Mouse (Mus musculus) heart, embryonic 14.5 days (tissue): ENCODE results near the gene Cox8c. TPM values are rescaled to one million over a fixed set of nuclear protein-coding genes. Genes with fewer than 3 reads are reported as not detected.

Experiments used
- ATAC-seq: fragments of 200-750 bp; cut with Nextera tagmentation; 2 replicates; pipeline ENCODE4 v1.8.0; 2017; ENCODE audit warnings: low read depth, moderate TSS enrichment; ENCODE audit not compliant: insufficient number of reproducible peaks, insufficient read depth, low FRiP score
- H3K27ac ChIP-seq, 2 experiments: fragments of 200-500 bp in 1 of 2; fragments of 300-500 bp in 1 of 2; sonication (generic) in 1 of 2; replicated peaks in 1 of 2; 2 replicates each; pipeline ENCODE4 v1.5.1; 2012 to 2014; ENCODE audit warnings: low read depth in 2 of 2, low read length in 2 of 2, control low read depth in 1 of 2, mild to moderate bottlenecking in 1 of 2, mixed read lengths in 1 of 2; ENCODE audit not compliant: control insufficient read depth in 1 of 2, insufficient read depth in 1 of 2
- H3K27me3 ChIP-seq: fragments of 300-500 bp; sonication (generic); 2 replicates; pipeline ENCODE4 v1.6.1; 2014; ENCODE audit warnings: mild to moderate bottlenecking, low read length, control low read depth; ENCODE audit not compliant: control insufficient read depth, insufficient read depth
- H3K36me3 ChIP-seq: fragments of 300-500 bp; sonication (generic); 2 replicates; pipeline ENCODE4 v1.6.1; 2014; ENCODE audit warnings: mild to moderate bottlenecking, control low read depth, low read length, mixed read lengths; ENCODE audit not compliant: control insufficient read depth, insufficient read depth
- H3K4me1 ChIP-seq, 2 experiments: fragments of 200-500 bp in 1 of 2; fragments of 300-500 bp in 1 of 2; sonication (generic) in 1 of 2; 2 replicates each; pipeline ENCODE4 v1.6.1; 2012 to 2014; ENCODE audit warnings: low read length in 2 of 2, control low read depth in 1 of 2, mixed read lengths in 1 of 2; ENCODE audit not compliant: control insufficient read depth in 2 of 2, insufficient read depth in 2 of 2
- H3K4me2 ChIP-seq: fragments of 300-500 bp; sonication (generic); 2 replicates; pipeline ENCODE4 v1.6.1; 2014; ENCODE audit warnings: mild to moderate bottlenecking, low read length
- H3K4me3 ChIP-seq, 2 experiments: fragments of 200-500 bp in 1 of 2; fragments of 300-500 bp in 1 of 2; sonication (generic) in 1 of 2; 2 replicates each; pipeline ENCODE4 v1.5.1; 2012 to 2014; ENCODE audit warnings: low read length in 2 of 2, mild to moderate bottlenecking in 2 of 2, control low read depth in 1 of 2, low read depth in 1 of 2, moderate library complexity in 1 of 2; ENCODE audit not compliant: control insufficient read depth in 1 of 2, insufficient read depth in 1 of 2
- H3K9ac ChIP-seq: fragments of 300-500 bp; sonication (generic); 2 replicates; pipeline ENCODE4 v1.6.1; 2014; ENCODE audit warnings: mild to moderate bottlenecking, low read length
- H3K9me3 ChIP-seq: fragments of 300-500 bp; sonication (generic); 2 replicates; pipeline ENCODE4 v1.6.1; 2016; ENCODE audit warnings: low read length, control low read depth; ENCODE audit not compliant: control insufficient read depth
- WGBS: fragments of 180-500 bp; shearing (Covaris S2); extraction: QIAGEN DNeasy Blood & Tissue Kit; methylation state at CpG from one replicate; pipeline ENCODE4 v1.1.7; 2014; 5-methylcytosine and 5-hydroxymethylcytosine counted together
- polyA plus RNA-seq: library from polyadenylated mRNA; unstranded; fragments of >200 nt; fragmentation: Nextera tagmentation; extraction: Ambion mirVana; gene quantifications from 2 replicates; pipeline ENCODE4 v1.2.1, GENCODE M21; 2014

The Cox8c gene
- polyA plus RNA-seq, 1 experiment from 2014 or later, result not detected

DNA sequence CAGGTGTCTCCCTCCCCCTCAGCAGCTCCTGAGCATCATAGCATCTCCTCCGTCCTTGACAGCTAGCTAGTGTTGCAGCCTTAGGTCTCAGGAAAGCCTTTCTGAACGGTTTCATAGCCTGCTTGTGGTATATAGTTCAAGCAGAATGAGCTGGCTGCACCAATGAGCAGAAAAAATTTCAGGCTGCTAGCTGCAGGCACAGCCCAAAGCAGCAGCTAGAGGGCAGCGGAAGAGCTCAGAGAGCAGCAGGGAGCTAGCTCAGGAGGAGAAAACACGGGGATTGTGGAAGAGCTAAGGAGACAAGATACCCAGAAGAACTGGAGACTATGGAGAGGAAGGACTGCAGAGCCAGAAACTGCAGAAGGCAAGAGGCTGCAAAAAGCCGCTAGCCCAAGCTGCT is 13.4 kb upstream of the Cox8c start:
- no peak overlapping the region for H3K9ac ChIP-seq
- ATAC-seq, result no peak
- 22% methylated on average over 5 of the region's 5 CpGs for WGBS
- no peak overlapping the region for H3K4me2 ChIP-seq
- H3K9me3 ChIP-seq, result no peaks in the 10 kb centered on the region
- H3K27me3 ChIP-seq, result no peaks in the 10 kb centered on the region
- H3K4me3 ChIP-seq, result no peak overlapping the region
- H3K27ac ChIP-seq, result no peak overlapping the region
- peaks cover 0 to 2% of the 10 kb centered on the region in 2 experiments; a peak in 1 of 4 replicates for H3K4me1 ChIP-seq
- no peaks in the 10 kb centered on the region for H3K36me3 ChIP-seq

- 46% methylated on average over 10 of the region's 10 CpGs for WGBS
- peaks cover 0 to 2% of the 10 kb centered on the region in 2 experiments; a peak in 1 of 4 replicates for H3K4me1 ChIP-seq
- no peaks in the 10 kb centered on the region for H3K36me3 ChIP-seq
- no peak overlapping the region for H3K9ac ChIP-seq
- H3K4me2 ChIP-seq, result no peak overlapping the region
- H3K4me3 ChIP-seq, result no peak overlapping the region
- ATAC-seq, result no peak
- no peaks in the 10 kb centered on the region for H3K9me3 ChIP-seq
- H3K27me3 ChIP-seq, result no peaks in the 10 kb centered on the region
- H3K27ac ChIP-seq, result no peak overlapping the region
Measured at GRCm38 (mm10) chr12:102887366-102887765, 11.8 kb upstream of the Cox8c start.

DNA sequence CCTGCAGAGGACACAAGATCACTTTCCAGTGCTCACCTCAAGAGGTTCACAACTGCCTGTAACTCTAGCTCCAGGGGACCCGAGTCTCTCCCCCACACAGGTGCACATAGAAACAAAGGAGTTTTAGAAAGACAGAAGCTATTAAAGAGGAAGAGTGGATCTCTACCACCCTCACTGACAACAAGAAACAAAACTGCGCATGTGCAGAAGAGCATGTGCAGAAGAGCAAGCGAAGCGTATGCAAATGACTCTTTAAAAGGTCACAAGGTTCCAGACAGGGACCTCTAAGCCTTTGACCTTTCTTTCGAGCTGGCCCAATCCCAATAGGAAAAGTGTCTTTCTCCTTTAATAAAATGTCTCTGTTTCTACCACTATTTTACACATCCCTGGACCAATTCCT is 10.5 kb upstream of the Cox8c start:
- Histone ChIP-seq H3K27me3 (no peaks in the 10 kb centered on the region), H3K9me3 (no peaks in the 10 kb centered on the region), H3K4me1 (peaks cover 0 to 2% of the 10 kb centered on the region in 2 experiments; a peak in 1 of 4 replicates), H3K4me3 (no peak overlapping the region), H3K36me3 (no peaks in the 10 kb centered on the region), H3K9ac (no peak overlapping the region), H3K27ac (no peak overlapping the region), H3K4me2 (no peak overlapping the region)
- ATAC-seq, result no peak
- WGBS, result 76% methylated on average over 5 of the region's 5 CpGs

- no peaks in the 10 kb centered on the region for H3K36me3 ChIP-seq
- ATAC-seq, result no peak
- H3K27me3 ChIP-seq, result no peaks in the 10 kb centered on the region
- H3K27ac ChIP-seq, result no peak overlapping the region
- no peaks in the 10 kb centered on the region for H3K4me1 ChIP-seq
- H3K4me3 ChIP-seq, result no peak overlapping the region
- WGBS, result 31% methylated on average over 3 of the region's 3 CpGs
- H3K9ac ChIP-seq, result no peak overlapping the region
- no peak overlapping the region for H3K4me2 ChIP-seq
- no peaks in the 10 kb centered on the region for H3K9me3 ChIP-seq
Measured at GRCm38 (mm10) chr12:102908191-102908590, 9.1 kb downstream of the Cox8c start.

DNA sequence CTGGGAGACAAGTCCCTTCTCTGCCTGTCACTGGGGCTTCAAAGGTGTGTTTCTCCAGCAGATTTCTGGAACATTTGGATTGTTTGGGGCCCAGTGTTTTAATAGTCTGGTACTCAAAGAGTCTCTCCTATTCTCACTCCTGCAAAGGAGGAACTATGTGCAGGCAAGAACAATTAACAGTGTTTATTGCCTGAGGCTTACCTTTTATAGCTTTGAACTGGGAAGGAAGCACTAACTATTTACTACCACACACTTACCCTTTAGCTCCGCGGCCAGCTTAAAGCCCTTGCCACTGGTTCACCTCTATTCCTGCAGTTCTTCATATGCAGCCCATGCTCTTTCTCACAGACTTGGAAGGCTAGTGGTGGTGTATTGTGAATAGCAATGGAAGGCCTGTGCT is 17.0 kb downstream of the Cox8c start:
- no peaks in the 10 kb centered on the region for H3K4me1 ChIP-seq
- H3K27me3 ChIP-seq, result no peaks in the 10 kb centered on the region
- H3K27ac ChIP-seq, result no peak overlapping the region
- H3K4me3 ChIP-seq, result no peak overlapping the region
- no peaks in the 10 kb centered on the region for H3K36me3 ChIP-seq
- WGBS, result 88% methylated on average over 2 of the region's 2 CpGs
- no peaks in the 10 kb centered on the region for H3K9me3 ChIP-seq
- no peak for ATAC-seq
- H3K9ac ChIP-seq, result no peak overlapping the region
- no peak overlapping the region for H3K4me2 ChIP-seq

- Histone ChIP-seq H3K4me3 (no peak overlapping the region), H3K4me2 (no peak overlapping the region), H3K9ac (no peak overlapping the region), H3K9me3 (no peaks in the 10 kb centered on the region), H3K27me3 (no peaks in the 10 kb centered on the region), H3K27ac (no peak overlapping the region), H3K36me3 (no peaks in the 10 kb centered on the region), H3K4me1 (no peaks in the 10 kb centered on the region)
- ATAC-seq, result no peak
- 71% methylated on average over 4 of the region's 4 CpGs for WGBS
Measured at GRCm38 (mm10) chr12:102929764-102930163, 30.6 kb downstream of the Cox8c start.

- no peak overlapping the region for H3K27ac ChIP-seq
- H3K9me3 ChIP-seq, result no peaks in the 10 kb centered on the region
- no peak overlapping the region for H3K4me2 ChIP-seq
- H3K4me1 ChIP-seq, result no peaks in the 10 kb centered on the region
- no peak for ATAC-seq
- H3K9ac ChIP-seq, result no peak overlapping the region
- no peaks in the 10 kb centered on the region for H3K36me3 ChIP-seq
- H3K4me3 ChIP-seq, result no peak overlapping the region
- no peaks in the 10 kb centered on the region for H3K27me3 ChIP-seq
- WGBS, result 64% methylated on average over 1 of the region's 1 CpGs
Measured at GRCm38 (mm10) chr12:102930335-102930734, 31.2 kb downstream of the Cox8c start.

GRCm38 (mm10) chr12:102930789-102931188 is 31.7 kb downstream of the Cox8c start:
- Histone ChIP-seq H3K9me3 (no peaks in the 10 kb centered on the region), H3K36me3 (no peaks in the 10 kb centered on the region), H3K4me2 (no peak overlapping the region), H3K4me3 (no peak overlapping the region), H3K27ac (no peak overlapping the region), H3K4me1 (no peaks in the 10 kb centered on the region), H3K9ac (no peak overlapping the region), H3K27me3 (no peaks in the 10 kb centered on the region)
- ATAC-seq, result no peak
- 75% methylated on average over 7 of the region's 7 CpGs for WGBS
